Mouse (Mus musculus) common myeloid progenitor, adult 5-6 weeks (primary cell): ENCODE data around the gene Zfp385a. TPM values are rescaled to one million over a fixed set of nuclear protein-coding genes. Genes with fewer than 3 reads are reported as not detected.

Experiments
- ATAC-seq: replicated peaks from 2 replicates; pipeline ENCODE4 v1.8.0; 2016; ENCODE audit warnings: low read depth, mild to moderate bottlenecking, moderate TSS enrichment, inconsistent platforms; ENCODE audit not compliant: poor library complexity, severe bottlenecking
- total RNA-seq: library from RNA; stranded (forward); fragments of 200-1000, 187-1606 nt; gene quantifications from 2 replicates; pipeline ENCODE4 v1.2.3, GENCODE M21; 2017

Zfp385a gene
- total RNA-seq, 1 experiment from 2014 or later: 3.9 TPM

DNA sequence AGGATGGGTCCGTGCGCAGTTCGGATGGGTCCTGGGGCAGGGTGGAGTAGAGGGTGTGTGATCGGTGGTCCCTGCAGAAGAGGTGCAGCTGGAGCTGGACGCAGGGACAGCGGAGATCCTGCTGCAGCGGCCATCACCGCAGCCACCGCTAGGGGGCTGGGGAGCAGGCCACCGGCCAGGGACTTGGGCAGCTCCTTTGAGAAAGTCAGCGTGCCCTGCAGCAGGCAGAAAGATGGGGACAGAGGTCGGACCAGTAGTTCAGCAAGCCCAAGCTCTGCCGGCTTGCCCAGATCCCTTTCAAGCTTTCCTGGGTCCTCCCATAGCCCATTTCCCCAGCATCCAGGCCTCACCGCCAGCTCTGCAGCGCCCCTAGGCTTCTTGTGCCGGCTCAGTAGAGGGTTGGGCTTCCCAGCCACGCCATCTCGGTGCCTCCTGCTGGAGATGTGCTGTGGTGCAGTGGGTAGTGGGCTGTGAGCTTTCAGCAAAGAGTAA is 24.8 kb downstream of the Zfp385a start:
- ATAC-seq: peak; percentile 17; the same call in 1 of the 2 replicates

DNA sequence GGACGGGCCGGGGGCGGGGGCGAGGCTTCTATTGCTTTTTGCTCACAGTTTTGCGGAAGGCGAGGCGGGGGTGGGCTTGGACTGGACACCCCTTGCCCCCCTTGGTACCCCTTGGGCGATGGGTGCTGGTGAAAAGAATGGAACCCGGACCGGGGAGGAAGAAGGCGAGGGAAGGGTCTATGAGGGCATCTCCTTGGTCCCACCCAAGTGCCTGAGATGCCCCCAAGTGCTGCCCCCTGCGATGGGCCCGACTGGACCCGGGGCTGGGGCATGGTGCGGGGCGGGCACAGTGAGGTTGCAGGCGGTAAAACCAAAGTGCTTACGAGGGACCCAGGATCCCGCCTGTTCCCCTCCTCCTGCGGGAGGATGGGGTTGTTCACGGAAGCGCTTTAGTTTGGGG is 25.7 kb downstream of the Zfp385a start:
- no peak for ATAC-seq

DNA sequence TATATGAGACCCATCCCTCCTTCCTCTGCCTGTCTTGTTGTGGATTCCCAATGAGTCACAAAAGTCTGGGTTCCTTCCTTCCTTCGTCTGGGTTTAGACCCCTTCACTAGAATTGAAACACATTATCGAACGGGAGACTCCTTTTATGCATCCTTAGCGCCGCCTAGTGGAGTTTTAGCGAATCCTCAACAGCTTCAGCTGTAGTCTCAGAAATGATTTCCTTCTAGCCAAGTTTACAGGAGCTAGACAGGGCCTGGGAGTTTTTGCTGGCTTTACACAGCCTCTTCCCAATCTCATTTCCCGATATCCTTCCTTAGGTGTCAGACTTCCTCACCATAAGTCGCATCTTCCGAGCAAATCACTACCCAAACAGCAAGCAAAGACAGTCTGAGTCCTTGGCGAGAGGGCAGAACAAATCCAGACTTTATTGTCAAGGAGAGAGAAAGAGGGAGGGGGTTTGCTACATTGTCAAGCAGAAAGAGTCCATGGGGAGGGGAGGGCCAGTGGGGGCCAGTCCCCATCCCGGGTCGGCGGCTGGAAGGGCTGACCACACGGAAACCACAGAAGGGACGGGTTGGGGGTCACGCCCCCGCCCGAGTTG is 26.3 kb downstream of the Zfp385a start:
- ATAC-seq: peak; percentile 34

DNA sequence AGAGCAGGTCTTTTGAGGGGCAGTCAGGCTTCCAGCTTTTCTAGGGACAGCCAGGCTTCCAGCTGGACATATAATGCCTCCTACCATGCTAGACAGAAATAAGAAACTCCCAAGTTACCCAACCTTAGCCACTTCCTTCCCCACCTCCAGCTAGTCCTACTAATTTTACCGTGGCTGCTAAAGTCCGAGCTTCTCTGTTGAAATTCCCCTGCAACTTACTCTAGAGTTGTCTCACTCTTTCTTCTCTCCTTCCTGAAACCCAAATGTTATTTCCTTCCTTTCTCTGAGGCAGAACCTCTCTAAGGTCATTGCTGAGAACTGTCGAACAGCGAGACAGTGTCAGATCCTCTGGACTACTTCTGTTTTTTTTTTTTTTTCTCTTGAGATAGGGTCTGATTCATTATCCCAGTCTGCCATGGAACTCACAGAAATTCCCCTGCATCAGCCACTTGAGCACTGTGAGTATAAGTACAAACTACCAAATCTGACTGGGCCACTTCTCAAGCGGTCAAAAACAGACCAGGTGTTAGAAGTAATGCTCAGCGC is 29.5 kb downstream of the Zfp385a start, which contains the start of gene Gpr84:
Gene Gpr84 (minus strand): TSS at position 248 of the 546 bp plus-strand sequence.
- peak; percentile 33 for ATAC-seq

DNA sequence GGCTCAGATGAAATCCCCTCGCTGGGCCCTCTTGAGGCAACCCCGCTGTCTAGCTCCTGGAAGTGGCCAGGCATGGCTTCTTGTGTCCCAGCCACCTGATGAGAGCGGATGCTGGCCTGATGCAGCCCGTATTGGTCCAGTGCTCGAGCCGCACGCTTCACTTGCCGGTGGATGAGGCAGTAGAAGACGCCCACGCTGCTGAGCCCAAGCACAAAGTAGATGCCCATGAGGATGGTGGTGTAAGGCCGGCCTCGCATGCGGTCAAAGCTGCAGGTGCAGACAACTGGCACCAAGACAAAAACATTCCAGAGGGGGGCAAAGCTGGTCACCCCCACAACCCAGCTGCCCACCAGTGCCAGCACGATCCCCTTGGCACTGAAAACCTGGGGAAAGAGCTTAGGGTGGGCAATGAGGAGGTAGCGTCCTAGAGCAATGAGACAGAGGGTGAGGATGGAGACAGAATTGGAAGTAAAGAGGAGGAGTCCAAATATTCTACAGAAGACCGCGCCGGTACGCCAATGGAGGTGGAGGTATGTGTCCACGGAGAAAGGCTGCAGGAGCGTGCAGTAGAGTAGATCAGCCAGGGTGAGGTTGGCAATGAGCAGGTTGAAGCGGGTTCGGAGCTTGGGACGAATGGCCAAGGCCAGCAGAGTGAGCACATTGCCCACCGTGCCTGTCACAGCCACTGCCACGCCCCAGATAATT is 30.9 kb downstream of the Zfp385a start:
- ATAC-seq: no peak

DNA sequence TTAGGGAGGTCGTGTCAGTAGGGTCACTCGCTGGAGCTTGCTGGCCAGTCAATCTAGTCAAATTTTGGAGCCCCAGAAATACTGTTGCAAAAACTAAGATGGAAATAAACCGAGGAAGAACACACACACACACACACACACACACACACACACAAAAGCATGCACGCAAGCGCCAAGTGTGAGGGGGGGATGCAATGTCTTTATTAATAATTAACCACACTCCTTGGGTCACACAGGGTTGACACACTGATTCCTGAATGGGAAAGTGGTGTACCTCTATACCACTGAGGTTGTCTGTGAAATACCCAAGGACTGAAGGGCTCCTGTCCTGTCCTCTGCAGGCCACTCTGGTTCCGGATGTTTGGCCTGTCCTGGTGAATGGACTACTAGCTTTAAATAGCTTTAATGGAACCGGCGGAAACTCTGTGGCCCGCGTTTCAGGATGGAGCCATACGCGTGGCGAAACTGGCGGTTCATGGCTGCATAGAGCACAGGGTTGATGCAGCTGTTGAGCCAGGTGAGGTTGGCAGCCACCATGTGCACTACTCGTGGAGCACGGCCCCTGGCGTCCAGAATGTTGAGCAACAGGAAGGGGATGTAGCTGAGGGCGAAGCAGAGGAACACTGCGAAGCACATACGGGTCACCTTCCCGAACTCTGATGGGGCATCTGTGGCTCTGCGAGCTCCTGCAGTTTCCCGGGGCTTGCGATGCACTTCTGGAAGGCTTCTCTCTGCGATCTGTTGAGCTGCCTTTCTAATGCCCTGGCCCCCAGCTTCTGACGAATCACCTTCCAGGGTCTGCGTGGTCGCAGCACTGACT is 31.6 kb downstream of the Zfp385a start:
- peak; percentile 17; the same call in 1 of the 2 replicates for ATAC-seq

DNA sequence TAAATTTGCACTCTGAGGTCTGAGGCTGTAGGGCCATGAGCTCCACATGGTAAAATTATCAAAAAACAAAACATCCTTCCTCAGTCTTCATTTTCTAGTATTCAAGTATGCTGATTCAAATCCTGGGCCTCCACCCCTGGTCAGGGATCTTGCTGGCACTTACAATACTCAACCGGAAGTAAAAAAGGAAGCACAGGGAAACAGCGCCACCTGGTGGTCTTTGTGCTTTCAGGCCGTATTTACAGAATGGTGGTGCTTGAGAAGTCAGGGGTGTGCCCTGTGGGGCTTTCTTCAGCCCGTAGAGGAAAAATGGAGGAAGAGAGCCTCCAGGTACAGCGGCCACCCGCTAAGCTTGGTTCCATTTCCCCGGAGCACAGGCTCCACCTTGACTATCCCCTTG is 32.8 kb downstream of the Zfp385a start:
- ATAC-seq: peak; percentile 59

DNA sequence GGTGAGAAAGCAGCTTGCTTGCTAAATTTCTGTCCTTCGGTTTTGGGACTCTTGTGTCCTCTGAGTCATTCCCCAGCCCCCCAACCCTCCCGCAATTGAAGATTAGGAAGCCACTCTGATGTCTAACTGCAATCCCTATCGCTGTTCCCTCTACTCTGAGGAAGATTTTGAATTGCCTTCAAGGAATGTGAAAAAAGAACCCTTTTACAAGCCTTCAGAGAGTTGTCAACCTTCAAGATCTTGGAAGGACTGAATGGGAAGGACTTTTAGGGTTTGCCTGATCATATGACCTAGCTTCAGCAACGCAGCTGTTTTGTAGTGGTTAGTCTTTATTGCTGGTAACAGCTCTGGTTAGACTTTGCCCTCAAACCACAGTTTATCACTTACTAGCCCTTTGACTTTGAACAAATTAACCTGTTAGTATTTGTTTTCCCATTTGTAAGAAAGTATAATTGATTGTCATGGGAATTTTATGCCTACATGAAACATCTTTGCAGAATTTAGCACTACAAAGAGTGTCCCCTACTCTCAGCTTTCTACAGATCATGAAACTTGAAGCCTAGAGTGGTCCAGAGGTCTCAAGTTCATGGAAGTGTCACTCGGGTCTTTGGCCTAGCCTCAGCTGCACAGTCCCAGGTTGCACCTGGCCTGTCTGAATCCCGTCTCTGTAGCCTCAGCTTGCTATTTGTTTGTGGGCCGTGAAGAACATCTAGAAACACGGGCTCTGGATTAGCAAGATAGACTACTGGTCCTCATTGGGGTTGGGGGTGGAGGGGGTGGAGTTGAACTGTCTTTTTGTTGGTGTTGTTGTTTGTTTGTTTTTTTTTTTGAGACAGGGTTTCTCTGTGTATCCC is 33.9 kb downstream of the Zfp385a start:
- ATAC-seq: no peak

DNA sequence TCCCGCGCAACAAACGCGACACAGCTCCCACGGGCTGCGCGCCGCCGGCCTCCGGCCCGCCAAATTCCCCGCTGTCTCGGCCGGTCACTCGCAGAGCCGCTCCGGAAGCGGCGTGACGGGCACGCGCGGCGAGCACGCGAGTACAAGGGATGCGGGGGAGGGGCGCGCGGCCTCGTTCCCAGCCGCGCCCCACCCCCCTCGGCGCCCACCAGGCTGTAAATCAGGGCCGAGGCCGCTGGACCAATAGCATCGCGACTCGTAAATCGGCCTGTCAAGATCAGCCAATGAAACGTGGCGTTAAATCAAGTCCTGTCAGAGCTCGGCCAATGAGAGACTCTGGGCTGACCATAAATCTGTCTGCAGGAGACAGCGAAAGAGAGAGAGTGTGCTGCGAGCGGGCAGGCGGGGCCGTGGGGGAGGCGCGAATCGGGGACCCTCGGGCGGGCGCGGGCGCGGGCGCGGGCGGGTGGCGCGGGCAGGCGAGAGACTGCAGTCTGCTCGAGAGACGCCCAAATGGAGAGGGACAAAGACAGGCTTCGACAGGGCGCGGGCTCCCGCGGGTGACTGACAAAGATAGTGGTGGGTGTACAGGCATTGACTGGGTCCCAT is 34.7 kb downstream of the Zfp385a start:
- ATAC-seq: peak; percentile 81

DNA sequence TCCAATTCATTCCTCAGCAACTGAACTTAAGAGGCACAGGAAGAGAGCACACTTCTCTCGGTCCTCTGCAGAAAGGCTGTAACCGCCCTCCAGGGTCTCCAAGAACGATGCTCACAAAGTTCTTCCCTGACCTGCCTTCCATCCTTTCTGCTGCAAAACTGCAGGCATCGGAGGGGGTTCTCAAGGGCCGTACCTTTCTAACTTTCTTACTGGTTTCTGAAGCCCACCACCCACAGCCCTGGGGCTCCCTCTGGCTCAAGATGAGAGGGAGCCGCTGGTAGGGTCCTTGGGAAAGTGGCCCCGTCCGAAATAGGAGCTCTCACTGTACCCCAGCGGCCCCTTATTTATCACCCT is 35.3 kb downstream of the Zfp385a start:
- no peak for ATAC-seq

DNA sequence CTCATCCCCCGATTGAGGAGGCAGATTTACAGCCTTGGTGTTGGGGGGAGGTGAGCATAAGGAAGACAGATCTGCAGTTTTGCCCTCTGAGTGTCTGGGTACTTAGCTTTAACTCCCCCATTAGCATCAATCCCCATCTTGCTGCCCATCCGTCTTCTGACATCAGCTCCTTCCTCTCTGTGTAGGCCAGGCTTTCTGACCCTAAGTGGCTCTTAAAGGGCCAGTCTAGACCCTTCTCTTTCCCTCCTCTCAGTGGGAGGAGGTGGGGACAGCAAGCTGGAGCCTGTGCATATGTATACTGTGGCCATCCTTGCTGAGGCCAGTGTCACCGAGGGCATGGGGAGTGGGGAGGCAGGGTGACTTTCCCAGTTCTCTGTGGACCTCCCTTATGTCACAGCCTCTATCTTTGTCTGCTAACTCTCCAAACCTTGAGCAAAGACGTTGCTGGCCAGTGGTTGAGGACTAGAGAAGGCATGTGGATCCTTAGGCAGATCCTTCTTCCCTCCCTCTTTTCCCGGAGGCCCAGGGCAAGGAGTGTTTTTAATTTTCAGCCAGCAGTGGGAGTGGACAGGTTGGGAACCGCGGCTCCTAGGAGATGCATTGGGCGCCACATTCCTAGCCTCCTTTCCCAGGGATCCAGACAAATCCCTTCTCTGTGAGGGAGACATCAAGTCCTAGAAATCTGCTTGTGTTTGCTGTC is 35.8 kb downstream of the Zfp385a start:
- ATAC-seq: no peak

DNA sequence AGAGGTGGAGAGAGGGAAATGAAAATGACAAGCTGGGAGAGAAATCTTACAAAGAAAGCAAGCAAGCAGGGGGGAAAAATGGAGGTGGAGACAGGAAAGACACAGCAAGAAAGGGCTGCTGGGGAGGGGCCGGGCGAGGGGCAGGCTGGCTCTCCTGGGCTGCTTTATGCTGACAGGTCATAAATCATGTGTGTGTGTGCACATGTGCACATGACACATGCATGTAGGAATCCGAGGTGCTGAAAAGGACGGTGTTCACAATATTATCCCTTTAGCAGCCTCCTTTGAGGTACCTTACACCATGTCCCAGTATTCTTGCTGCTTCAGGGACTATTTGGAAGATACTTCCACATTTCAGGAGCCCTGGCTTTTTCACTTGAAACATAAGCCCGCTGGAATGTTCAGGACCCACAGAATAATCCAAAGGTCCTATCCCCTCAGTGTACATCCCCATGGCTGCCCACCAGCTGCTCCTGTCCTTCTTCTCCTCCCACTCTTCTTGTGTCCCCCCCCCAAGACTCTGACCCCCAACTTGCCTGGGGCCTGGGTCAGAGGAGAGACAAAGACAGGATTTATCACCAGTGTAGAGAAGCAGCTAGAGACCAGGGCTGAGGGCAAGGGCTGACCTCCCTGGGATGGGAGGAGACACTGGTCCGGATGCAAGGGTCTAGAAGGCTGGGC is 37.4 kb downstream of the Zfp385a start:
- ATAC-seq: no peak

DNA sequence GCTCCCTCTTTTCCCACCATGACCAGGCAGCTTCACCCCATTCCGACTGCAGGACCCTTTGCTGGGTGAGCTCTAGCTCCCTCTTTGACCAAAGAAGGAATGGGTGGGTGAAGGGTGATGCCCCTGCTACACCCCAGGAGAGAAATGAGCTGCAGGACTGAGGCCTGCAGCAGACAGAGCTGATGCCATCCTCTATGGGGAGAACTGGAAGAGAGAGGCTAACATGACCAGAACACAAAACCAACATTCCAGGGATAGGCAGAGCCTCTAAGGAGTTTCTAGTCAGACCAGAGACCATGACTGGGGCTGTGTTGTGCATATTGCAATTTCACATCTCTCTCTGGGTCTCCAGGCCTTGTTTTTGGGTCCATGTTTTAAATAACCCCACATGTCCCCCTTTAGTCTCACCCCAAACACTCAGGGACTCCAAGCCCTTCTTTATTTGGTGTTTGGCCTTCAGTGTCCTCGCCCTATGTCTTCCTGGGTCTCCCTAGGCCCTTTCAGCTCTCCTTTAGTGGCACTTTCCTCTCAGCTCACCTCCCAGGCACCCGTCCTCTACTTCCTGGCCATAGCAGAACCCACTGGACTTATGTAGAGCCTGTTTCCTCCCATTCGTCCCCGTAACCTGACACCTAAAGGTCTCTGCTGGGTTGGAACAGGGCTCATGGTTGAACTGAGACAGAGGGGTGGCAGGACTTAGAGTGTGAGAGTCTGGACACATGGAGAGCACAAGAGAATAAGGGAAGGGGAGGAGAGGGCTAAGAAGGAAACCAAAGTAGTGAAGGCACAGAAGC is 38.1 kb downstream of the Zfp385a start:
- ATAC-seq: no peak

DNA sequence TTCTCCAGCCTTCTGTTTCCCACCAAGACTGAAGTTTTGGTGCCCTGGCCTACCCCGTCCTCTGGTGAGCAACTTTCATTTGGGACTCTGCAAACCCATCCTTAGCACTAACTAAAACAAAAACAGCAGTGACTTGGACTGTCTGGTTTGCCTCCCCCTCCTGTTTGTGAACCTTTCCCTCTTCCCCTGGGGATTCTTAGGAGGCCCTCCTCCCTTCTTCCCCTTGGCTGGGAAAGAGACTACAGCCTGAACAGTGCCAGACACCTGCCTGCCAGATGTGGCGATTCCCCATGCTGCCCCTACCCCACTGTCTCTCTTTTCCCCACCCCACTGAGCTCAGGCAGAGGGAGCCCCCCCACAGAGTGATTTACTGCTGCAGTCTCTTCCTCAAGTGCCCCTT is 38.8 kb downstream of the Zfp385a start:
- ATAC-seq: no peak

DNA sequence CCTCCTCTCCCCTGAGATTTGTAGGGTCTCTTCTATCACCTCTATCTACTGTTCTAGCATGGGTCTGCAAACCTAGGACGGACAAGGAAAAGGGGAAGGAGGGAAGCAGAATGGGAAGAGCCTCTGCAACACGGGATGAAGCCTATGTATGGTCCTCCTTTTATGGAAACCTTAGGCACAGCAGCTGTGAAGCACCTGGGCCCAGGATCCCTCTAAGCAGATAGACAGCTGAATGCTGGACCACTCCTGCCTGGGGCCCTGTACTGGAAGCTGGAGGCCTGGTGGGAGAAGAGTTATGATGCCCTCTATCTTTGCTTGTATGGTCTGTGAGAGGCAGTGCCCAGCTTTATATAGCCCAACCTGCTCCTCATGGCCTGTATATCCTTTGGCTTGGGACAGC is 39.3 kb downstream of the Zfp385a start:
- ATAC-seq: no peak

DNA sequence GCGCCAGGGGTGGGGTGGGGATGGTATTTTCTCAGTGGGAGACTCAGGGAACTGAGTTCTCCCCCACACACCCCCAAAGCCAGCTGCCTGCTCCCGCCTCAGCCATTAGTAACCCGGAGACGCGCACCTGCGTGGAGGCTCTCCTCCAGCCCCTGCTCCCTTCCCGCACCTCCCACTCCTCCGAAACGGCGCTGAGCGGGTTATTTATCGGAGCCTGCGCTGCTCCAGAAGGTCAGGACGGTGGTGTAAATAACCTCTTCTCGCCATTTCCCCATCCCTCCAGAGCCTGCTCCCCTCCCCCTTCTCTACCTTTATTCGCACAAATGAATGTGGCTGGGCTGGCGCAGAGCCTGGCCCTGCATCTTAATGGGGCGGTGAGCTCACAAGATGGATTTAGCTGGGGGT is 39.8 kb downstream of the Zfp385a start:
- no peak for ATAC-seq

DNA sequence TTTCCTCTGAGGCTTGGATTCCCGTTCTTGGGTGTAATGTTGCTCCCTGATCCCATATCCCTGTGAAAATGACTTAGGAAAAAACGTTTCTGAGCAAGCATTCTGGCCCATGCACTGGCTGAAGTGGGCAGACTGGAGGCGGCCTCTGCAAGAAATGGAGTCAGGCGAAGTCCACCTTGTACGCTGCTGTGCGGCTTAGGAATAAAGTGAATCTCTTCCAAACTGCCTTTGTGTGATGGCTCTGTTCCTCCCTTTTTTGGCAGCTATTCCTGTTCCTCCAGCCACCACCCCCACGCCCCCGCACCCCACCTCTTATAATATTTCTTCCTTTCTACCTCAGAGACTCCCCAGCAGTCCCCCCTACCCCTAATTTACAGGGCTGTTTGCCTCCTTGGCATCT is 40.2 kb downstream of the Zfp385a start:
- ATAC-seq: no peak
